Mouse (Mus musculus): ENCODE data around the gene Scfd2.

The Scfd2 gene

DNA sequence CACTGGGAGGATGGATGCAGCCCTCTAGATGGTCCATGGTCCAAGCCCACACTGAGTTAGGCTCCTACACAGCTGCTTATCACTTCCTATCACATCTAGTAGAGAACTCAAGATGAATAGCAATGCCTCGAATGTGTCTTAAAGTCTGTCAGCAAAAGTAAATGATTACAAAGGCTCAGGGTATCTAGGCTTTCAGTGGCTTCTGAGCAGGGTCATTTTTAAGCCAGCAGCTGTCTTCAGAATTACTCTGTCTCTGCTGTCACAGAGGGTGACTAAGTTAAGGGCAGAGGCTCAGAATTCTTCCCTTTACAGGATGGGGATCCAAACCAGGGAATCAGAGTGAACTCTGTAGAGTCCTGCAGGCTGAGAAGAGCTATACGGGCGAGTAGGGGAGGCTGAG lies 284.6 kb downstream of the Scfd2 start:
- in situ Hi-C loops (cut with MboI, MseI), result no loop called here

DNA sequence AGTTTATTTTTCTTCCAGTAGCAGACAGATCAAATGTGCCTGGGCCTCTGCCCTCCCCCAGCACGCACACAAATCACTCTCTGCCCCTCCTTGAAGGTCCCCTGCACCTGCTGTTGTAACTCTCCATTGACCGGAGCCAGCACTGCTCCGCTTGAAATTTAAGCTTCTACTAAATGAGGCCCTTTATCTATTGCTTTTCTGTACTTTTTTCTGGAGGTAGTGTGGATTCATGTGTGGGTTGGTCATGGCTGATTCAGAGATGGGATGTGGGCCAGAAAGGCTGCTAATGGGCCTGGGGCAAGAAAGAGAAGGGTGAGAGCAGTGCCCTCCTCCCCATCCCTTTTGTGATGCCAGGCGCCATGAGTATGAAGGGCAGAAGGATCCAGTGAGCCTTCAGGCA lies 285.1 kb downstream of the Scfd2 start:
- in situ Hi-C loops (cut with MboI, MseI), result no loop called here

DNA sequence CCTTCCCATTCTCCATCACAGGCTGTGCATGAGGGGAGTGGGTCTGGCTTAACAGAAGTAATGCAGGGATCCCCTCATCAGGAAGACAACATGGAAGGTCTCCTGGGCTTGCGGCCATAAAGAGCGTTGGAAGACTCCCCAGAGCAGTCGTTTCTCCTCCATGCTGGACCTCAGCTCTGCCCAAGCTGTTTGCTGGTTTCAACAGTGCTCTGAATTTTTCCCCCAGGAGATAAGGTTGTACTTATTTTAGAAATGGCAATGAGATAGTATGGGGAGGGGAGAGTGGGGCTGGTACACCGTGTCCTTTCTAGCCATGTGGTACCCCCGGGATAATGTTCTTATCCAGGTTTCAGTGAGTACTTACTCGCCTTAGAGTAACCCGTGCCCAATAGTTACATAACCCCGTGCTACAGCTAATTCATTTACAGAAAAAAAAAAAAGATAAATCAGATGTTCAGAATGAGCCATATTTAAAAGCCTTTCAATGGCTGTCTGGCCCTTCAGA lies 285.9 kb downstream of the Scfd2 start:
- in situ Hi-C loops (cut with MboI, MseI), result no loop called here

- in situ Hi-C loops (cut with MboI, MseI), result no loop called here
These were observed 287.0 kb downstream of the Scfd2 start for GRCm38 (mm10) chr5:74244406-74245019.

DNA sequence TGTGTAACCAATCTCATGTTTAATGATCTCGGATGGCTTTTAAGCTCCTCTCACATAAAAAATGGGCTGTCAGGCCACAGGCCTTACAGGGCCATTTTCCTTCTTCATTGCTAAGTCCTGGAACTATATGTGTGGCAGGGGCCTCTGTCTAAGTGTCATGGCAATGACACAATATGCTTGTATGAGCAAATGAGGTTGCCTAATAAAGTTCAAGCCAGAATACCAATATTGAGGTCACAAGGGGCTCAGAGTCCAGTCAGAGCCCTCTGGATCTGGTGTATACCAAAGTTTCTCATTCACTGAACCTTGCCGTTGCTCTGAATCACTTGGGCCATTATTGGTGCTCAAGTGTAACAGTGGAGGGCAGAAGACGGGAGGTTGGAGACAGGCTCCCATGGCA lies 288.9 kb downstream of the Scfd2 start:
- in situ Hi-C loops (cut with MboI, MseI), result no loop called here

- in situ Hi-C loops (cut with MboI, MseI), result no loop called here
These were observed 290.5 kb downstream of the Scfd2 start for GRCm38 (mm10) chr5:74240926-74241680.

DNA sequence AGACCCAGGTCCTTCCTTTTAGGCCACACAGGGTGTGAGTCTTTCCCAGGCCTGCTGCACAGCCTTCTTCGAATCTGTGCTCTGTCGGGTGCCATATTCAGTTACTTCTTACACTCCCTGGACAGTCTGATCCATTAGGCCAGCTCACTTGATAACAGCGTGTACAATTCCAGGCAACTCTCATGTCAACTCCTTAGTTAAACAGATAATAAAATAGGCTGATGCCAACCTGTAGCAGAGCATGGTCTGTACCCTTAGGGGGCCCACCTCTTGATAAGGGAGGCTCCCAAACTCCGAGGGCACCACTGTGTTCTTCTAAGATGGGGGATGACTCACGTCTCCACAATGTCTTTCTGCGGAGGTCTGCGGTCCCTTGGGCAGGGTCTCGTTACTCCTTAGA lies 291.3 kb downstream of the Scfd2 start:
- in situ Hi-C loops (cut with MboI, MseI), result no loop called here

DNA sequence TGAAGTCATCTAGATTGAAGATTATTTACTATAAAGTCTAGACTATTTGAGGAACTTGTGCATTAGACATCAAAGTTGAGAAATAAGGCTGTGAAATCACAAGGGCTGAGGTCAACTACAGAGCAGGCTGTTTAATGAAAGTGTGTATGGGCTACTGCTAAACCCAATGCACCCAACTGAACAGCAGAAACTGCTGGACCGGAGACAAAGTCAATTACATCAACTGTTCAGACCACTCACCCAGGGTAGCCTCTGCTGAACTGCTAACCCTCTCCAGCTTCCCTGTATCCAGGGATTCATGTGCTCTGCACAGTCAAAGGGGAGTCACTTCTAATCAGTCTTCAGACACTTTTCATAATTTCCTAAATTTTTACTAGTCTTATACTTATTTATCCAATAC lies 292.2 kb downstream of the Scfd2 start:
- in situ Hi-C loops (cut with MboI, MseI), result no loop called here

DNA sequence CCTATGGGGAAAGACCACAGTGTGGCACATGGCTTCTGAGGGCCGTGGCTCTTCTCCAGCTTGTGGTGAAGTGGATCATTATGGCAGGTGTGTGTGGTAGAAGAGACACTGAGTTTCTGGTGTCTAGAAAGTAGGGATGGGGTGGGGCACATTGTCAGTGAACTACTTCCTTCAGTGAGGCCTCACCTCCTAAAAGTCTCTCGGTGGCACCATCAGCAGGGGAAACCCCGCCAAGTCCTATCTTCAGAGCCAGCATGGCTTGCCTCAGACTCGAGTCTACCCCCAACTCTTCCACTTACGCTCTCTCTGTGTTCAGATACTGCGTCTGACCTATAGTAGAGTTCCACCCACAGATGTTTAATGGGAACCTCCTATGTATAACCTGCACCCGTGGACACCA lies 297.8 kb downstream of the Scfd2 start:
- in situ Hi-C loops (cut with MboI, MseI), result no loop called here

DNA sequence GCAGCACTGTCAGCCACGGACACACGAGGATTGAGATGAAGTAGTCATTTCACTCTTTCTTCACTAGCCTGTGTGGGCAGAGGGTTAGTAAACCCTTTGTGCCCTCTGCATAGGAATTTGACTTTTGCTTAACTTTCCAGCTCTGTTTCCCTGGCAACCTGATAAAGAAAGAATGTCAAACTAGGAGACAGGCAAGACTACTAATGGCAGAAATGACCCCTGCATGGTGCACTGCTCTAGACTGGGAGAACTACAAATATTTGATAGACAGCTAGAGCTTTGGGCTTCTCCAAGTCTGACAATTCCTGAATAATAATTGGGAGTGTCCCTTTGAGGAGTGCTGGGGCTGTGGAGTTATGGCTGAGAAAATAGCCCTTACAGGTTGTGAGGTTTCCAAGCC lies 301.0 kb downstream of the Scfd2 start:
- in situ Hi-C loops (cut with MboI, MseI), result no loop called here

DNA sequence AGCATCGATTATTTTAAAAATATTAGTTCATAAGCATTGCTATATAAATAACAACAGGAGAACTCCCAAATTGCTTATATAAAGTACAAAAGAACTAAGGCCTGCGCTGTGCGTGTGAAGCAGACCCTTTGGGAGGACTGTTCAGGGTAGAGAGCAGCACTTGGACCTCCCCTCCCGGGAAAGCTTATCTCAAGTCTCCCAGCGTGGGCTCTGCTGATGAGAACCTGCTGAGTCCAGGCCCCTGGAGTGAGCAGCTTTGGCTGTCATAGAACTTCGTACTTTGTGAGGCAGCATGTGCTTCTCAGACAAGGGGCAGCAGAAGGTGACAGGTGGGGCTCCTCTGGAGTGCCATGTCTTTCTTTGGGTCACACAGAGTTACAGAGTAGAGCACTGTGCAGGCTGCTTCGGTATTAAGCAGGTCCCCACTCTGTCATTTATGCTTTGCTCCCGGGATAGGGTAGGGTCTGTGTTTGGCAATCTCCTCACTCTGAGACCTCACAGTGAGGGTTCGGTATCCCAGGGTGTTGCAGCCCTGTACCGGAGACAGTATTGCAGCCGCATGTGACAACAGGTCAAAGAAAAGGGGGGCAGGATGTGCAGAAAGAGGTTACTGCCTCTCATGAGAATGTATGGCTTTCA lies 301.7 kb downstream of the Scfd2 start:
- in situ Hi-C loops (cut with MboI, MseI), result no loop called here

DNA sequence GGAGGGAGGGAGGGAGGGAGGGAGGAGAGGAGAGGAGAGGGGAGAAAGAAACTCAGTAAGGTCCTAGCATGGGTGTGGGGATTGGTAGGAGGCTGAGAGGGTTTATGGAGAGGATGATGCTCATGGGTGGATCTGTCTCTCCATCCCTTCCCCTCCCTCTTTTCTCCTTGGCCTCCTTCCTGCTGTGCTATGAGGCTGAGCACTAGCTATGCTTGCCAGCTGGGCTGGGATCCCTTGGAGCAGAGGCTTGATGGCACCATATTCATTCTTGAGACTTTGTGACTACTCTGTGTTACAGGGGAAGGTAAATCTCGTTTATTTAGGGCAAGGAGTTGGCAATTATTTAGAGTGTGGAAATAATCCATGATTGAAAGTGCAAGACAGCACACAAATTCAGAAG lies 302.6 kb downstream of the Scfd2 start:
- in situ Hi-C loops (cut with MboI, MseI), result no loop called here

DNA sequence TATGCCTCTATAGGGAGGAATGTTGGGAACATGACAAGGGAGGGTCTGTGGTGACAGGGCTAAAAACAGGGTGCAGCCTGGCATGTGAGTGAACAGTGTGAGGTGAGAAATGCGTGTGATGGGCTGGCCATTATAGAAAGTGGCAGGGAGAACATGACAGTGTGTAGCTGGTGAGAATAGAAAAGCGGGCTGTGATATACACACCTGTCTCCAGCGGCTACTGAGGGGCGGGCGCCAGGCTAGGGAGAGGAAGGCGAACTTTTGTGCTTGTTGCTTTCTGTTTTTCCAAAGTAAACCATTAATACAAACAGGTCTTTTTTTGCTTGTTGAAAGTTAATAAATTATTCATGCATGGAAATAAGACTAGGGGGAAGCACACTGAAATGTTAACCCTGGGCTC lies 304.2 kb downstream of the Scfd2 start:
- in situ Hi-C loops (cut with MboI, MseI), result no loop called here

DNA sequence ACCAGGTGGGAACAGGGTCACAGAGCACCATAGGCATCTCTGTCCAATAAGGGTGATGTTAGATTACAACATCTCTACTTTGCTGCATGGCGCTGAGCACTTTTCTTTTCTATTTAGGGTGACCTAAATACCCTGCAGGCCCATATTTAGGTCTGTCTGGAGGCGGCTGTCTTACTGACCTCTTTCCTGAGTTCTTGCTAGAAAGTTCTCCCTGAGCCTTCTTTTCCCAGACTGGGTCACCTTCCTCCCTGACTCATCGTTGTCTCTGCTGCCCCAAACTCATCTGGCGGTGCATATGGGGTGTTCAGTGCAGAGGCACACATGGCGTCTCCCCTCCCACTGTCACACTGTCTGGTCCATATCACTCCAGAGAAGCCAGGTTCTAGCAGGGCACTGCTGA lies 305.4 kb downstream of the Scfd2 start:
- in situ Hi-C loops (cut with MboI, MseI), result no loop called here

- in situ Hi-C loops (cut with MboI, MseI), result no loop called here
These were observed 307.1 kb downstream of the Scfd2 start for GRCm38 (mm10) chr5:74224480-74224879.

- in situ Hi-C loops (cut with MboI, MseI), result no loop called here
These were observed 308.9 kb downstream of the Scfd2 start for GRCm38 (mm10) chr5:74222626-74223025.

DNA sequence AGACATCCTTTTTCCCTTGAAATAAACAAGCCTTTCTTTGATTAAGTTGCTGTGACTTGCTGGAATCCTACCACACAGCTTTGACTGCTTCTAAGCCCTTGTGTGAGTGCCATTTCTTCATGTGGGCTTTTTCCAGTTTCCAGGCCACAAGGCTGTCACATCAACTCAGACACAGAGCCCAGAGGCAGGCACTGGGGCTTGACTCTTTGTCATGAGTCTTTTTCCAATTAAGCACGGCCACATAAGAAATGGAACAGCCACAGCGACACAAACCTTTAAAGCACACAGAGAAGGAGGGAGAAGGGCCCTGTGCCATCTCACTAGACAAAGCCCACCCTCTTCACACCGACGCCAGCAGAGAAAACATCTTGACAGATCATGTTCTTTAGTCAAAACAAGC lies 313.0 kb downstream of the Scfd2 start:
- in situ Hi-C loops (cut with MboI, MseI), result no loop called here

DNA sequence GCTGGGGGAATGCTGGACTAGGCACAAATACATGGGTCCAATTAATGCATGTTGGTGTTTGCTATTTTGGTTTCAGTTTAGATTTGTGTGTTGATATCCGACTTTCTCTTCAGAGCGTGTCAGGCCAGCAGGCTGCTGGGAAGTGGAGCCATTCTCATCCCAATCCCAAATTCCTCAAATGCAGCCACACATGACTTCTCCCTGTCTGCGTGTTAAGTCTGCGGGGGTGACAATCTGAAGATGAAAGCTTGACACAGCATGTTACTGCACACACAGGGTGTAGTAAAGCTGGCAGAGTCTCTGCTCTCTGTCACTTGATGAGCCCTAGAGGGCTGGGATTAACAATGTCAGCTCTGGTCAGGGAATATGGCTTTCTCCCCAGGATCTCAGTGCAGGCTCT lies 316.4 kb downstream of the Scfd2 start:
- in situ Hi-C loops (cut with MboI, MseI), result no loop called here

DNA sequence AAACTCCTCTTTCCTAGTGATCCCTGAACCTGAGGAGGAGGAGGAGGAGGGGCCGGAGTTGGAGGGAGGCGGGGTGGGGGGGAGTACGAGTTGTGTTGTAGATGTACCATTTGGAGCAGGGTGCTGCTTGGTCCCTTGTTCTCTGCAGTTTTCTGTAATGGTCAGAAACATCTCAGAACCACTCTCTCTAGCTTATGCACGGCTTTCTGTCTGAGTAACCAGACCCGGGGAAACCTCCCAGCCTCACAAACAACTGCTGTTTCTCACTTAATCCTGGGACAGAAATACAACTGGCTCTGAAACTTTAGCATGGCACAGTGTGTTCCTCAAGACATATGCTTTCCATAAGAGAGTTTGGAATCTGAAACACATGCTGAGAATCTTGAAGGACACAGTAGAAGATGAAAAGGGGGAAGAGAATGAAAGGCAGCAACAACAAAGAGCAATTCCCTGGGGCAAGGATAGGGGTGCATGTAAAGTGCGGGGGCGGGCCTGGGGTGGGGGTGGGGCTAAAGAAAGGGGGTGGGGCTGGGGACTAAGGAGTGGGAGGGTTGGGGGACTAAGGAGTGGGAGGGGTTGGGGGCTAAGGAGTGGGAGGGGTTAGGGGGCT lies 317.0 kb downstream of the Scfd2 start:
- in situ Hi-C loops (cut with MboI, MseI), result no loop called here

- in situ Hi-C loops (cut with MboI, MseI), result no loop called here
These were observed 320.2 kb downstream of the Scfd2 start for GRCm38 (mm10) chr5:74211346-74211745.

DNA sequence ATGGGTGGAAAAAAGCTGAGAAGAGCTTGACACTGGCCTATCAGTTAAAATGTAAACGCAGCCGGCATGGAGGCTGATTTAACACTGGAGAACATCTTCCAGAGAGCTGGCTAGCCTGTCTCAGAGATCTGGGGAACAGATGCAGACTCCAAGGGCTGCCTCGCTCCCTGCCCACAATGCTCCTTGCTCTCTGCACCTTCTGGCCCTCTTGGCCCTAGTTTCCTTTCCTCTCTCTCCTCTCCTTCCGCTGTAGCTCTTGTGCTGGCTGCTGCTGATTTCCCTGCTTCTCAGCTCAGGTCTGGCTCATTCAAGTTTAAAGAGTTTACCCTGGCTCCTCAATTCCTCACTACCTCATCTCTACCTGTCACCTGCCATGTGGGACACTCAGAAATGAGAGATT lies 321.9 kb downstream of the Scfd2 start:
- in situ Hi-C loops (cut with MboI, MseI), result no loop called here

GRCm38 (mm10) chr5:74208438-74208837 lies 323.1 kb downstream of the Scfd2 start:
- in situ Hi-C loops (cut with MboI, MseI), result no loop called here

GRCm38 (mm10) chr5:74207209-74207608 lies 324.4 kb downstream of the Scfd2 start:
- in situ Hi-C loops (cut with MboI, MseI), result no loop called here
